Mouse (Mus musculus) stomach, postnatal 0 days (tissue): ENCODE results near the gene Dennd1c.

Experiments used
- CTCF ChIP-seq: IDR thresholded peaks from 2 replicates; pipeline ENCODE4 v1.5.1; 2016; ENCODE audit warnings: antibody characterized with exemption, low read depth, mild to moderate bottlenecking, moderate library complexity
- EP300 ChIP-seq: optimal IDR thresholded peaks from 2 replicates; pipeline ENCODE3; 2016; ENCODE audit warnings: antibody characterized with exemption

DNA sequence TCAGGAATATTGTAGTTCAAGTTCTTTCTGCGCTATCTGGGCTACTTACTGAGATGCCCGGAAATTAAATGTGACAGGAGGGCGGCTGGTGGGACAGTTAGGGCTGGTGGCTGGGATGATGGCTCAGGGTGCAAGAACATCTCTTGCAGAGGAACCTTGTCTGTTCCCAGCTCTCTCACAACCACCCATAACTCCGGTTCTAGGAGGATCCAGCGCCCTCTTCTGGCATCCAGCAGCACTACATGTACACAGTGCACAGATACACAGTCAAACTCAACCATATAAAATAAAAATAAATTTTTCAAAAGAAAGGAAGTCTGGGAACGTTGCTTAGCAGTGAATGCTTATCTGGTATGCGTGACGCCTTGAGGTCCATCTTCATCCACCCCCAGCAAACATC lies 39.3 kb downstream of the Dennd1c start:
- peak; percentile 44 for TF ChIP-seq CTCF
- no peak for TF ChIP-seq EP300
